Mouse (Mus musculus): ENCODE measurements around the gene Sult6b1. TPM values are rescaled to one million over a fixed set of nuclear protein-coding genes. Genes with fewer than 3 reads are reported as not detected.

Sult6b1 gene
- polyA plus RNA-seq, 1 experiment from 2014 or later: 0.15 TPM

DNA sequence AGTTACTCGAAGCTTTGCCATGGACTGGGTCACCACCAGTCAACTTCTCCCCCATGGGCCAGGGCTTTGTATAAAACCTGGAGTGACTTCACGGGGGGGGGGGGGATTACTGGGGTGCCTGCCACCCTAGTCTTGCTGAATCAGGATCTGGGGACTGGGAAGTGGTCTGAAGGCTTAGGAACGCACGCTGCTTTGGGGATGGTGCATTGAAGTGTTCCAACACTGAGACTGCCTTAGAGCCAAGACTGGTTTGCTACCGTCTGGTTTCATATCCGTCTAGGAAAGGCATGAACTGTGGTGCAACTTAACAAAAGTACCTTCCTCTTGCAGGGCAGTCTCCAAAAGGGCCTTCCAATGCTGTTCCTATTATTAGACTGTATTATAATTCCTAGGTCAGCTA, 10.9 kb upstream of the Sult6b1 start:
- H3K27me3 ChIP-seq (replicated peaks; ENCODE audit: control insufficient read depth, insufficient read depth, low read length): no peaks in the 10 kb centered on the region
- H3K4me2 ChIP-seq (ENCODE audit: low read length): peak overlapping the region; percentile 72
- H3K36me3 ChIP-seq (ENCODE audit: control insufficient read depth, insufficient read depth, low read length): peaks cover 39% of the 10 kb centered on the region
- H3K9ac ChIP-seq (ENCODE audit: low read length): peak overlapping the region; percentile 79; the same call in 1 of the 2 replicates
- H3K27ac ChIP-seq (ENCODE audit: low read depth, low read length): no peak overlapping the region
- peaks cover 10% of the 10 kb centered on the region; the same call in 1 of the 2 replicates for H3K4me1 ChIP-seq (ENCODE audit: control insufficient read depth, insufficient read depth, low read length)
- DNase-seq (ENCODE audit: low spot score) (no peak), ATAC-seq (no peak)
- H3K4me3 ChIP-seq (ENCODE audit: low read depth, low read length): 0 out of 2 replicates have a peak overlapping the region, but pooled peaks have one; percentile 58
- H3K9me3 ChIP-seq (replicated peaks; ENCODE audit: control insufficient read depth, low read length): no peaks in the 10 kb centered on the region
- 45% methylated on average over 6 of the region's 6 CpGs for WGBS

DNA sequence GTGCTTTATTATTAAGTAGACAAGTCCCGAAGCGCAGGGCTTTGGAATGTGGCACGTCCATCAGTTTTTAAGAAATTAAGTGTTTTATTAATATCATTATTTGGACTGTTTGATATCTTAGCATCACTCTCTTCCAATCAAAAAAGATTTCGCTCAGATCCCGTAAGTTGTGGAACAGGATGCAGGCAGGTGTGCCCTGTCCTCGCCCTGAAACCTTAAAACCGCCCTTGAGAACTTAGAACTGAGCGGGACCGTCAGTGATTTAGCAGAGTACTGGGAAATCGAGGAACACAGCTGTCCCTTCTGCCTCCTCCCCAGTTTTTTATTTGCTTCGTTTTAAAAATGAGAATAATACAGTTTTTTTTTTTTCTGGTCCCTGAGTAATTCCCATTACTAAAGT, 10.1 kb upstream of the Sult6b1 start:
- H3K4me2 ChIP-seq (ENCODE audit: low read length): peak overlapping the region; percentile 72
- peaks cover 31% of the 10 kb centered on the region for H3K36me3 ChIP-seq (ENCODE audit: control insufficient read depth, insufficient read depth, low read length)
- H3K9ac ChIP-seq (ENCODE audit: low read length): peak overlapping the region; percentile 79
- H3K4me1 ChIP-seq (ENCODE audit: control insufficient read depth, insufficient read depth, low read length): peaks cover 10% of the 10 kb centered on the region; the same call in 1 of the 2 replicates
- peak; percentile 10; the same call in 1 of the 2 replicates for ATAC-seq
- no peaks in the 10 kb centered on the region for H3K9me3 ChIP-seq (replicated peaks; ENCODE audit: control insufficient read depth, low read length)
- H3K27ac ChIP-seq (ENCODE audit: low read depth, low read length): peak overlapping the region; percentile 76
- DNase-seq (ENCODE audit: low spot score): no peak
- peak overlapping the region; percentile 58 for H3K4me3 ChIP-seq (ENCODE audit: low read depth, low read length)
- 3% methylated on average over 11 of the region's 11 CpGs for WGBS
- no peaks in the 10 kb centered on the region for H3K27me3 ChIP-seq (replicated peaks; ENCODE audit: control insufficient read depth, insufficient read depth, low read length)

DNA sequence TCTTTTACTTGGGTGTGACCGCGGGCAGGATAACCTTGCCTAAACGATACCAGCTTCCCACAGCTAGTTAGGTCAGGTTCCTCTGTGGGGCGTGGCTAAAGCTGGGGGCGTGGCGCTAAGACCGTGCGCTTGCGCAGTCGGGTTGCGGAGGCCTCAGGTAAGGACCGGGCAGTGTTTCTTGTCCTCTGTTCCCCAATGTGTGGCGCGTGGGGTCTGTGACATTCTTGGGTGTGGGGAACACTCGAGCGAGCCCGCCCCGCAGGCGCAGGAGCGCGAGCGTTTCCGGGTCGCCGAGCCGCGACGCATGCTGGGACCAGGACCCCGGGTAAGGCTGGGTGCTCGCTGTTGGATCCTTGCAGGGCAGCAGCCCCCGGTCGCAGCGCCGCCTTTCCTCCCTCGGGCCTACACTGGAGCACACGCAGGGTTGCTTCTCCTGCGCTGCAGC, 9.6 kb upstream of the Sult6b1 start, which contains the start of gene Cebpzos:
Gene Cebpzos (plus strand): TSS at position 132 of the 445 bp plus-strand sequence.
- no peaks in the 10 kb centered on the region for H3K27me3 ChIP-seq (replicated peaks; ENCODE audit: control insufficient read depth, insufficient read depth, low read length)
- no peaks in the 10 kb centered on the region for H3K9me3 ChIP-seq (replicated peaks; ENCODE audit: control insufficient read depth, low read length)
- H3K9ac ChIP-seq (ENCODE audit: low read length): peak within 1 kb of the TSS; percentile 79
- H3K4me2 ChIP-seq (ENCODE audit: low read length): peak within 1 kb of the TSS; percentile 72
- ATAC-seq (peak; percentile 93), DNase-seq (ENCODE audit: low spot score) (peak; percentile 91)
- peaks cover 26% of the 10 kb centered on the region for H3K36me3 ChIP-seq (ENCODE audit: control insufficient read depth, insufficient read depth, low read length)
- H3K4me3 ChIP-seq (ENCODE audit: low read depth, low read length): peak within 1 kb of the TSS; percentile 58
- under 1% methylated on average over 37 of the region's 37 CpGs for WGBS
- H3K27ac ChIP-seq (ENCODE audit: low read depth, low read length): peak within 1 kb of the TSS; percentile 76
- H3K4me1 ChIP-seq (ENCODE audit: control insufficient read depth, insufficient read depth, low read length): peaks cover 10% of the 10 kb centered on the region; the same call in 1 of the 2 replicates

DNA sequence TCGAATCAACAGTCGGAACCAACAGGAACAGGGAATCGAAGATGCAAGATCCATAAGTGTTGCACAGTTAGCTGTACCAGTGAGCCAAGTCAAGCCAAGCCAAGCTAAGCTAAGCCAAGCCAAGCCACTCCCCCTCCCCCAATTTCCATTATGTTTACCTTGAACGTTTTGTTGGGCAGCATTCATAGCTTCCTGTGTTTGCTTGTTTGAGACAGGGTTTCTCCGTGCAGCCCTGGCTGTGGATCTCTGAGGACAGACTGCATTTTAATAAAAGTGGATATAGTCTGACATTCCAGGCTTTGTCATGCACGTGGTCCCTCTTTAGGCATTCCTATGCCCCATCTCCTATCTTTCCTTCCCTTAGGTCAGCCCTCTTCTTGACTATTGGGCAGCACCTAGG, 9.0 kb upstream of the Sult6b1 start:
- Histone ChIP-seq H3K4me1 (ENCODE audit: control insufficient read depth, insufficient read depth, low read length) (peaks cover 10% of the 10 kb centered on the region; the same call in 1 of the 2 replicates), H3K4me2 (ENCODE audit: low read length) (peak overlapping the region; percentile 72), H3K9me3 (replicated peaks; ENCODE audit: control insufficient read depth, low read length) (no peaks in the 10 kb centered on the region), H3K36me3 (ENCODE audit: control insufficient read depth, insufficient read depth, low read length) (peaks cover 21% of the 10 kb centered on the region), H3K9ac (ENCODE audit: low read length) (peak overlapping the region; percentile 79), H3K27ac (ENCODE audit: low read depth, low read length) (peak overlapping the region; percentile 76; the same call in 1 of the 2 replicates), H3K27me3 (replicated peaks; ENCODE audit: control insufficient read depth, insufficient read depth, low read length) (no peaks in the 10 kb centered on the region), H3K4me3 (ENCODE audit: low read depth, low read length) (peak overlapping the region; percentile 58)
- 53% methylated on average over 6 of the region's 6 CpGs for WGBS
- ATAC-seq: peak; percentile 13
- peak; percentile 46 for DNase-seq (ENCODE audit: low spot score)

DNA sequence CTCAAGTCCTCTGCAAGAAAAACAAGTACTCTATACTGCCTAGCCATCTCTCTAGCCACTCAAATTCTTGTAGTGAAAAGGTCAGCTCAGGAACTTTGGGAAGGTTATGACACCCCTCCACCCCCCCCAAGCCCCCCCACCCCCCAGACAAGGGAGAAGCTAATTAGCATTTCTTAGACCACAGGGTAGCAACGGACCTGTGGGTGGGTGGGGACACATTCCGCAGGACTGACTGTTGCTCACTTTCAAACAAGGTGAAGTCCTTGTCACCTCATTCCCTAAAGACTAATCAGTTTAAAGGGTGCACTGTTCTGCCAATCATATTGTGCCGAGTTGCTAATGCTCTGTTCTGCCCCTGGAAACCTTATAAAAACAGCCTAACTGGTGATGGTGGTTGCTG, 7.1 kb upstream of the Sult6b1 start:
- Histone ChIP-seq H3K9ac (ENCODE audit: low read length) (no peak overlapping the region), H3K4me2 (ENCODE audit: low read length) (no peak overlapping the region), H3K9me3 (replicated peaks; ENCODE audit: control insufficient read depth, low read length) (no peaks in the 10 kb centered on the region), H3K27ac (ENCODE audit: low read depth, low read length) (no peak overlapping the region), H3K4me3 (ENCODE audit: low read depth, low read length) (no peak overlapping the region), H3K27me3 (replicated peaks; ENCODE audit: control insufficient read depth, insufficient read depth, low read length) (no peaks in the 10 kb centered on the region), H3K36me3 (ENCODE audit: control insufficient read depth, insufficient read depth, low read length) (peaks cover 9% of the 10 kb centered on the region; the same call in 1 of the 2 replicates), H3K4me1 (ENCODE audit: control insufficient read depth, insufficient read depth, low read length) (peaks cover 10% of the 10 kb centered on the region; the same call in 1 of the 2 replicates)
- no peak for DNase-seq (ENCODE audit: low spot score)
- WGBS: 86% methylated on average over 3 of the region's 3 CpGs
- ATAC-seq: no peak

DNA sequence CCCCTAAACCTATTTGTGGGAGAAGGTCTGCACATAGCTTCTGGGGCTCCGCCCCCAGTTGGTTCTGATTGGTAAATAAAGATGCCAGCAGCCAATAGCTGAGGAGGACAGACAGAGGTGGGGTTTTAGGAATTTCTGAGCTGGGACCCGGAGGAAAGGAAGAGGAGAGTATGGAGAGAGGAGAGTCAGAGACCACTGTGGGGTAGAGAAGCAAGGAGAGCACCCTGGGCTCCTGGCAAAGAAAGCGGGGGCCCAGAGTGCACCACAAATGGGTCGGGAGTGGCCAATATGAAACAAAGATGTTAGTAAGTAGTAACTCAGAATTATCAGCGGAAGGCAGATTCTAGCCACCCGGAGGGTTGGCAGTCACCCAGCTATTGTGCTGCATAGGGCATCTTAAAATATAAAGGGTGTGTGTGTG, 6.1 kb upstream of the Sult6b1 start:
- peak overlapping the region; percentile 48 for H3K4me2 ChIP-seq (ENCODE audit: low read length)
- ATAC-seq (peak; percentile 59), DNase-seq (ENCODE audit: low spot score) (peak; percentile 80)
- H3K27me3 ChIP-seq (replicated peaks; ENCODE audit: control insufficient read depth, insufficient read depth, low read length): no peaks in the 10 kb centered on the region
- peak overlapping the region; percentile 30 for H3K4me3 ChIP-seq (ENCODE audit: low read depth, low read length)
- H3K4me1 ChIP-seq (ENCODE audit: control insufficient read depth, insufficient read depth, low read length): peaks cover 10% of the 10 kb centered on the region; the same call in 1 of the 2 replicates
- no peak overlapping the region for H3K27ac ChIP-seq (ENCODE audit: low read depth, low read length)
- WGBS: 30% methylated on average over 6 of the region's 6 CpGs
- 0 out of 2 replicates have a peak, but pooled peaks cover under 1% of the 10 kb centered on the region for H3K36me3 ChIP-seq (ENCODE audit: control insufficient read depth, insufficient read depth, low read length)
- peak overlapping the region; percentile 33; the same call in 1 of the 2 replicates for H3K9ac ChIP-seq (ENCODE audit: low read length)
- no peaks in the 10 kb centered on the region for H3K9me3 ChIP-seq (replicated peaks; ENCODE audit: control insufficient read depth, low read length)

DNA sequence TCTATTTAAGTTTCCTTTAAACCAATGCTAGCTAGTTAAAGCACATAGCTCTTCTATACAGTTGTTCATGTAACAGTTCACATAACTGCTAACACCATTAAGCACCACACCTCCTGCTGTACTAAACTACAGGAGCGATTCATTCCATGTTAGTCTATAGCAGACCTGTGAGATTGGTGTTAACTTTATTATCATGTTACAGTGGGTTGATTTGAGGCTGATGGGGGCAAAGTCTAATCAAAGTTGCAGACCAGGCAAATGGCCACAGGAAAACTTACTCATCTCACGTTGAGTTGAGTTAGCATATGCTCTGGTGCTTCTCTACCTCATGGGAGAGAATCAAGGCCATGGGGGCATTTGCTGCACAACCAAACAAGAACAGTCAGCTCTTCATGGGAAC, 2.6 kb upstream of the Sult6b1 start:
- no peaks in the 10 kb centered on the region for H3K9me3 ChIP-seq (replicated peaks; ENCODE audit: control insufficient read depth, low read length)
- ATAC-seq: no peak
- H3K9ac ChIP-seq (ENCODE audit: low read length): no peak overlapping the region
- H3K4me2 ChIP-seq (ENCODE audit: low read length): no peak overlapping the region
- H3K36me3 ChIP-seq (ENCODE audit: control insufficient read depth, insufficient read depth, low read length): no peaks in the 10 kb centered on the region
- H3K4me3 ChIP-seq (ENCODE audit: low read depth, low read length): no peak overlapping the region
- WGBS: 74% methylated on average over 2 of the region's 2 CpGs
- no peaks in the 10 kb centered on the region for H3K27me3 ChIP-seq (replicated peaks; ENCODE audit: control insufficient read depth, insufficient read depth, low read length)
- no peaks in the 10 kb centered on the region for H3K4me1 ChIP-seq (ENCODE audit: control insufficient read depth, insufficient read depth, low read length)
- H3K27ac ChIP-seq (ENCODE audit: low read depth, low read length): no peak overlapping the region
- no peak for DNase-seq (ENCODE audit: low spot score)

DNA sequence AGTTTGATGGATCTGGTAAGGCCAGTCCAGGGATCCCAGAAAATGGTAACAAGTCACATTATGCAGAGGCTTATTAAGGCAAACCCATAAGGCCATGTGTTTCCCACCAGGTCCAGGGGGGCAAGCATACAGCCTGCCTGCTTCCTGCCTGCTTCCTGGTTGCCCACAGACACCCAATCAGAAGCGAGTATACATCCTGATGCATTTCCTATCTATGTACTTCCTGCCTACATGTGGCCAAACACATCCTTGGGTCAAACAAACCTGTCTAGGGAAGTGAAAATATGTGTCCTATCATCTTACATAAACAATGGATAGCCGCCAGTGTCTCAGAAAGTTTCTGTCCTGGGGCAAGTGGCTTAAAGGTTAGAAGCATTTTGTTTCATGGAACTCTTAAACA, 3.6 kb downstream of the Sult6b1 start:
- Histone ChIP-seq H3K9me3 (replicated peaks; ENCODE audit: control insufficient read depth, low read length) (no peaks in the 10 kb centered on the region), H3K9ac (ENCODE audit: low read length) (no peak overlapping the region), H3K36me3 (ENCODE audit: control insufficient read depth, insufficient read depth, low read length) (no peaks in the 10 kb centered on the region), H3K27ac (ENCODE audit: low read depth, low read length) (no peak overlapping the region), H3K4me2 (ENCODE audit: low read length) (no peak overlapping the region), H3K4me3 (ENCODE audit: low read depth, low read length) (no peak overlapping the region), H3K4me1 (ENCODE audit: control insufficient read depth, insufficient read depth, low read length) (no peaks in the 10 kb centered on the region), H3K27me3 (replicated peaks; ENCODE audit: control insufficient read depth, insufficient read depth, low read length) (no peaks in the 10 kb centered on the region)
- ATAC-seq: no peak
- no peak for DNase-seq (ENCODE audit: low spot score)
- WGBS: 86% methylated on average over 2 of the region's 2 CpGs

DNA sequence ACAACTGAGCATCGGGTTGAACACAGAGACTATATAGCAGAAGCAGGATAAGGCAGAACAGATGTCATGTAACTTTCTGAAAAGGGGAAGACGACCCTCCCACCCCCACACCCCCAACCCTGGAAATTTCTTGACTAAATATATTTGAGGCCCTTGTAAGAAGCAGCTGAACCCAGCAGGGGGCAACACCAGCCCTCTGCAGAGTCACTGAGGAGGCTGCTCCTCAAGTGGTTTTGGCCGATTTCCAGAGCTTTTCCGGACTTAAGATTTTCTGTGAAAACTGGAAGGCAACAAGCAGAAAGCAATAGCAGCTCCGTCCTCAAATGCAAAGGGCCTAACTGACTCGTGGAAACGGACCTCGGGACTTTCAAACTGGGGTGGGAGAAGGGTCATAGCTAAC, 11.4 kb downstream of the Sult6b1 start:
- Histone ChIP-seq H3K4me3 (ENCODE audit: low read depth, low read length) (no peak overlapping the region), H3K36me3 (ENCODE audit: control insufficient read depth, insufficient read depth, low read length) (no peaks in the 10 kb centered on the region), H3K4me1 (ENCODE audit: control insufficient read depth, insufficient read depth, low read length) (0 out of 2 replicates have a peak, but pooled peaks cover 3% of the 10 kb centered on the region), H3K9ac (ENCODE audit: low read length) (no peak overlapping the region), H3K27me3 (replicated peaks; ENCODE audit: control insufficient read depth, insufficient read depth, low read length) (no peaks in the 10 kb centered on the region), H3K4me2 (ENCODE audit: low read length) (peak overlapping the region; percentile 19; the same call in 1 of the 2 replicates), H3K9me3 (replicated peaks; ENCODE audit: control insufficient read depth, low read length) (no peaks in the 10 kb centered on the region), H3K27ac (ENCODE audit: low read depth, low read length) (no peak overlapping the region)
- 42% methylated on average over 8 of the region's 8 CpGs for WGBS
- peak; percentile 83 for DNase-seq (ENCODE audit: low spot score)
- ATAC-seq: no peak
